Mouse (Mus musculus): ENCODE measurements at regions not wholly inside any gene's neighbourhood (a gene's known extent, or its start where the extent isn't known, plus 50 kb on each side); places are given as distances from the start of the nearest gene placed in this dataset.
"Not testable (repeated sequence)": the region's sequence is repeated elsewhere in the genome, so short reads cannot be mapped to it uniquely, and the experiment has no call there.

DNA sequence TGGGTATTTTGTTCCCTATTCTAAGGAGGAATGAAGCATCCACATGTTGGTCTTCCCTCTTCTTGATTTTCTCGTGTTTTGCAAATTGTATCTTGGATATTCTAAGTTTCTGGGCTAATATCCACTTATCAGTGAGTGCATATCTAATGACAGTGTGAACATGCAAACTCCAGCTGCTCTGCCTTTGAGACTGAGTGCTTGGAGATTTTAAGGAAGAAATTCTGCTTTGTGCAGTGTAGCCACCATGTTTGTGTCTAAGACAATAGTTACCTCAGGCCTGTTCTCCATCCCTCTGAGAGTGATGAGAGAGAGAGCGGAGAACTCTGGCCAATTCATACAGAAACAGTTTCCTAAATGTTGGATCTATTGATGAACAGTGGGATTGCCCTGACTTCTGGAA, 514.1 kb upstream of the Mms22l start:
- Histone ChIP-seq H3K4me1 (peaks cover 11% of the 10 kb centered on the region), H3K27ac (peak overlapping the region; percentile 90)
- not testable (repeated sequence) for H3K4me2 ChIP-seq (replicated peaks); H3K9ac ChIP-seq; H3K9me3 ChIP-seq (replicated peaks); H3K4me3 ChIP-seq; H3K36me3 ChIP-seq; ATAC-seq (ENCODE audit: low FRiP score); H3K27me3 ChIP-seq
- WGBS, result 92% methylated on average over 2 of the region's 2 CpGs

DNA sequence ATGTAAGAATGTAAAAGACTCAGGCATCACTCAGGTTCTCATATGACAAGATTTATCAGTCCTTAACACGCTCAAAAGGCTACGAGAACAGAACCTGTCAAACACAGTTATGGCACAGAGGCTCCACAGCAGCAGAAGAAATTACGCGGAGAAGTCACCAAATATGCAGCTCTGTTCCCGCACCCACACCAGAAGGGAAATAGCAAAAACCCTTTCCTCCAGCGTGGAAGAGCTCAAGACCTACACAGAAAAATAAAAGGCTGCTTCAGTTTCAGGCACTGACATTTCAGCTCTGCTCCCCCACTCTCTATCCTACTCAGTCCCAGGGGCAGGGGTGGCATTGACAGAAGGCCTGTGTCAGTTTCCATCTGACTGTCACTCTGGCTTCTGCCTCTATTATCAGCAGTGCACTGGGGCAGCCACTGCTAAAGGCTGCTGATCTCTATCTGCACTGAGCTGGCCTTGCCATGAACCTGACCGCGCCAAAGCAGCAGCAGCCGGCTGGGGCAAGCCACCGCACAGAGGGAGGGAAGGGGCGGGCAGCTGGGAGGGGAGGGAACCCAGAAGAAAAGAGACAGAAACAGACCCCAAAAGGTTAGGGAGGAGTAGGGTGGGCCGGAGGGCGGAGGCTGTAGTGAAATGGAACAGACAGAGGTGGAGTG, 513.3 kb upstream of the Mms22l start:
- Histone ChIP-seq H3K36me3 (no peaks in the 10 kb centered on the region), H3K4me3 (peak overlapping the region; percentile 22), H3K4me2 (replicated peaks) (peak overlapping the region; percentile 44), H3K9ac (peak overlapping the region; percentile 13; the same call in 1 of the 2 replicates), H3K9me3 (replicated peaks) (no peaks in the 10 kb centered on the region), H3K27me3 (no peaks in the 10 kb centered on the region), H3K4me1 (peaks cover 11% of the 10 kb centered on the region), H3K27ac (peak overlapping the region; percentile 90)
- WGBS, result 19% methylated on average over 13 of the region's 13 CpGs
- peak; percentile 99 for ATAC-seq (ENCODE audit: low FRiP score)

DNA sequence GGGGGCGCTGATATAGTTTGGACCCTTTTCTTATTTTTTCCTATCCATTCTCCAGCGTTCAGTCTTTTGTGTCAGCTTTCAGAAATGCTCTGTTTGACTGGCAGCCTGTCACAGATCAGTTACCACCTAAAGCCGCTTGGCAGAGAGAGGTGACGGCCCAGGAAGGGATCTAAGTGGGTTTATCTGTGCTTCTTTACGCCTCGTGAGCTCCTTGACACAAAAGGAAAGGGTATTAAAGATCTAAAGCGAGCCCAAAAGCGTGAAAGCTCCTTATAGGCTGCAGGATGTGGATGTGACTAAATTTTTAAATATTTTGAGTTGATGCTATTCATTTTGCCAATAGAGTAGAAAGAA, 512.8 kb upstream of the Mms22l start:
- Histone ChIP-seq H3K4me2 (replicated peaks) (peak overlapping the region; percentile 44), H3K27me3 (no peaks in the 10 kb centered on the region), H3K36me3 (no peaks in the 10 kb centered on the region), H3K27ac (peak overlapping the region; percentile 90), H3K4me1 (peaks cover 11% of the 10 kb centered on the region), H3K9ac (0 out of 2 replicates have a peak overlapping the region, but pooled peaks have one; percentile 6), H3K9me3 (replicated peaks) (no peaks in the 10 kb centered on the region), H3K4me3 (peak overlapping the region; percentile 22)
- ATAC-seq (ENCODE audit: low FRiP score), result peak; percentile 87; the same call in 1 of the 2 replicates
- 8% methylated on average over 8 of the region's 8 CpGs for WGBS

DNA sequence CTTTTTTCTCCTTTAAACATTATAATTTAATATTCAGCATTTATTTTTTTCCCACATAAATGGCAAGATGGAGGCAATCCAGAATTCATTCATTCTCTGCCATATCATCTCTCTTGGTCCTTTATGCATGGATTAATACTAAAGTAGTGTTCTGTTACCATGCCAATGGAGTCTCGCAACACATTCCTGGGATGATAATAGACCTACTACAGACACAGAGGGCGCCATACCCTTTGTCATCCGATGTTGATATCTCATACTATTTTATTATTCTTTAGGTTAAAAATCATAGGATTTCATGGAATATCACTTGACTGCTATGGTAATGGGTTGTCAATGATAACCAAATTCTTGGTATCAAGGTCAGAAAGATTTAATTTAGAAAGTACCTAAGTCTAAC, 512.2 kb upstream of the Mms22l start:
- Histone ChIP-seq H3K9me3 (replicated peaks) (no peaks in the 10 kb centered on the region), H3K9ac (no peak overlapping the region), H3K27ac (no peak overlapping the region), H3K4me1 (peaks cover 11% of the 10 kb centered on the region), H3K27me3 (no peaks in the 10 kb centered on the region), H3K4me2 (replicated peaks) (no peak overlapping the region), H3K4me3 (no peak overlapping the region), H3K36me3 (no peaks in the 10 kb centered on the region)
- ATAC-seq (ENCODE audit: low FRiP score), result no peak
- WGBS, result 62% methylated on average over 3 of the region's 3 CpGs

DNA sequence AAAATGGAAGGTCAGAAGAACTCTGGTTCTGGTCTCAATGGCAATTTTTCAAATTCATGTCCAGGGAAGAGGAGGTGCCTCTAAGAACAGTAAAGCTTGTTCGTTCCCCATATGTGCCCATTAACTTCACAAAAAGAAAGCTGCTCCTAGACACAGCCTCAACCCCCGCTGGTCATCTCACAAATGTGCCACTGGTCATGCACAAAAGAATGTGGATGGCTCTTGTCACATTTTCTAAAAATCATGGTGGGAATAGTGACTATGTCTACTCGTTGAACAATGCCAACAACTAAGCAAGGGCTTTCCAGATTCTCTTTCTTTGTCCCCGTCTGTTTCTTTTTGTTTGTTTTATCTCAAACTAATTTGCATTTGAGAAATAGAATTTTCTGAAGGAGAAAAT, 510.3 kb upstream of the Mms22l start:
- WGBS, result 41% methylated on average over 4 of the region's 4 CpGs
- Histone ChIP-seq H3K27me3 (no peaks in the 10 kb centered on the region), H3K27ac (peak overlapping the region; percentile 62)

DNA sequence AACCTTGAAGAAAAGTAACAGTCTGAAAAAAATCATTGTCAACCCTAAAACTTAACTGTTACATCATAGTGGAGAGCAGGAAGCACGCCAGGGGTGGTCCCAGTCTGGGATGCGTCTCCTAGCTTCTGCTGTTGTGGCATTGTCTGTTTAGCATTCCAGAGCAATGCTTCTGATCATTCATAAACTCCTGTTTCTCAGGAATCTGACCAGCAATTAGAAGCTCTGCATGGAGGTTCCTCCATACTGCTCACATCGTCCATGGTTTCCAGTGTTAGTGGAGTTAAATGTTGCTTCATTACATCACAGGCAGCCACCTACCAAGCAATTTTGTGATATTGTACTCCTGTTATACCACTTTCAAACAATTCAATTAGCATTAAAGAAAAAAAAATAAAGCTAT, 502.4 kb upstream of the Mms22l start:
- no peaks in the 10 kb centered on the region for H3K27me3 ChIP-seq
- ATAC-seq (ENCODE audit: low FRiP score), result peak; percentile 71
- H3K4me2 ChIP-seq (replicated peaks), result no peak overlapping the region
- H3K9ac ChIP-seq, result no peak overlapping the region
- H3K27ac ChIP-seq, result peak overlapping the region; percentile 41; the same call in 1 of the 2 replicates
- 25% methylated on average over 3 of the region's 3 CpGs for WGBS
- peaks cover 9% of the 10 kb centered on the region for H3K4me1 ChIP-seq
- no peak overlapping the region for H3K4me3 ChIP-seq
- no peaks in the 10 kb centered on the region for H3K9me3 ChIP-seq (replicated peaks)
- H3K36me3 ChIP-seq, result no peaks in the 10 kb centered on the region

More for the DNA sequence above, 510.3 kb upstream of the Mms22l start:
- Histone ChIP-seq H3K4me2 (replicated peaks) (no peak overlapping the region), H3K9me3 (replicated peaks) (no peaks in the 10 kb centered on the region), H3K9ac (no peak overlapping the region), H3K36me3 (no peaks in the 10 kb centered on the region), H3K4me3 (no peak overlapping the region), H3K4me1 (peaks cover 11% of the 10 kb centered on the region)
- no peak for ATAC-seq (ENCODE audit: low FRiP score)

DNA sequence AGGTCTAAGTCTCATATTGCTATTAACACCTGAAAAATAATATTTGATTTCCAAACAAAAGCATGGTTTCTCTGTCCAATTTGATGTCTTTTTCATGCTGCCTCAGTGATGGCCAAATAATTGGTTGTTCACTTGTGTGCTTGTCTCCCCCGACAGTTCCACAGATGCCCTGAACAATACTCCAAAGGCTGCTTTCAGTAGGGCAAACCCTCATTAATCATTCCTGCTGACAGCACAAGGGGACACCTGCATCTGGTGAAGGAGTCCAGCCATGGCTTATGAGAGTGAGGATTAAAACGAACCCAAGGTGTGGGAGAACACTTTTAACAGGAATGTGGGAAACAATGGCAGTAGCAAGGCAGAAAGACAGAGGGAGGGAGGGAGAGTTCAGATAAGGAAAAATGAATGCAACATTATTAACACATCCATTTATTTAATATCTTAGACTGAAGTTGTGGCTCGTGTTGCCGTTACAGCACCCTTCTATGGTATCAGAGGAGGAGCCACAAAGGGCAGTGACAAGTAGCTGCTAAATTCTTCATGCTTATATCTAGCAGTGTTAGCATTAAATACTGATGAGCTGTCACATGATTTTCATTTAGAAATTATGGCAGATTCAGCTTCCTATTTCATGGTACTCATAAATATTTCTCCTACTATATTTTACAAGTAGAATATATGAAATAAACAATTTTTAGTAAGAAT, 501.8 kb upstream of the Mms22l start:
- no peak overlapping the region for H3K4me3 ChIP-seq
- no peak overlapping the region for H3K9ac ChIP-seq
- ATAC-seq (ENCODE audit: low FRiP score), result peak; percentile 97
- 14% methylated on average over 4 of the region's 4 CpGs for WGBS
- no peaks in the 10 kb centered on the region for H3K9me3 ChIP-seq (replicated peaks)
- H3K27me3 ChIP-seq, result no peaks in the 10 kb centered on the region
- H3K4me2 ChIP-seq (replicated peaks), result no peak overlapping the region; the same call in 1 of the 2 replicates
- H3K27ac ChIP-seq, result peak overlapping the region; percentile 67
- H3K36me3 ChIP-seq, result no peaks in the 10 kb centered on the region
- H3K4me1 ChIP-seq, result peaks cover 9% of the 10 kb centered on the region

DNA sequence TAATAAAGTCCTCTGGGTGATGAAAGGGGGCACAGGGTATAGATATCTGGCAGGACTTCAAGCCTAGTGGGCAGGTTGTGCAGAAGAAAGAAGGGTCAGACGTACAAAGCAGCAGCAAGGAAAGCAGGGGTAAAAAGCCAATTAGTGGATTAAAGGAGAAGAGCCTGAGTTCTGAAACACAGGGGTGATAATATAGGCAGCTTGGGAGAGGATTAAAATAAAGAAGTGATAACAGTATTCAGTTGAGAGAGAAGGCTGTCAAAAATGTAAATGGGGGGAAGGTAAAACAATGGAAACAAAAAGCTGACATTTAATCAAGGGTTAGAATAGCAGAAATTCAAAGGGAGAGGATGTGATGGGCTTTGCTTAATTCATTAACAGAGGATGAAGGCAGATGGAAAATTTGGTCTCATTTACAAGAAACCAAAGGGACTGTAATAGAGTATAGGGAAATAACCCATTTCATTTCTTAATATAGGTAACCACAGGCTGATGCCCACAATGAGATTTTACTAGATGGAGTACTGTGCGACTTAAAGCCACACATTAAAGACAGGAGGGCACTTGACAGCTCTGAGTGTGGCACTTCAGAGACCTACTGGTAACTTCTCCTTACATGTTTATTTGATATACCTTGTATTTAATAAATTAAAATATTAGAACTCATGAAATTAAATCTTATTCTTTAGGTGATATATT, 489.8 kb upstream of the Mms22l start:
- Histone ChIP-seq H3K9me3 (replicated peaks) (no peaks in the 10 kb centered on the region), H3K4me2 (replicated peaks) (no peak overlapping the region), H3K36me3 (no peaks in the 10 kb centered on the region), H3K4me1 (no peaks in the 10 kb centered on the region), H3K9ac (no peak overlapping the region), H3K27me3 (no peaks in the 10 kb centered on the region), H3K4me3 (no peak overlapping the region), H3K27ac (no peak overlapping the region)
- ATAC-seq (ENCODE audit: low FRiP score), result no peak
- 39% methylated on average over 2 of the region's 2 CpGs for WGBS

DNA sequence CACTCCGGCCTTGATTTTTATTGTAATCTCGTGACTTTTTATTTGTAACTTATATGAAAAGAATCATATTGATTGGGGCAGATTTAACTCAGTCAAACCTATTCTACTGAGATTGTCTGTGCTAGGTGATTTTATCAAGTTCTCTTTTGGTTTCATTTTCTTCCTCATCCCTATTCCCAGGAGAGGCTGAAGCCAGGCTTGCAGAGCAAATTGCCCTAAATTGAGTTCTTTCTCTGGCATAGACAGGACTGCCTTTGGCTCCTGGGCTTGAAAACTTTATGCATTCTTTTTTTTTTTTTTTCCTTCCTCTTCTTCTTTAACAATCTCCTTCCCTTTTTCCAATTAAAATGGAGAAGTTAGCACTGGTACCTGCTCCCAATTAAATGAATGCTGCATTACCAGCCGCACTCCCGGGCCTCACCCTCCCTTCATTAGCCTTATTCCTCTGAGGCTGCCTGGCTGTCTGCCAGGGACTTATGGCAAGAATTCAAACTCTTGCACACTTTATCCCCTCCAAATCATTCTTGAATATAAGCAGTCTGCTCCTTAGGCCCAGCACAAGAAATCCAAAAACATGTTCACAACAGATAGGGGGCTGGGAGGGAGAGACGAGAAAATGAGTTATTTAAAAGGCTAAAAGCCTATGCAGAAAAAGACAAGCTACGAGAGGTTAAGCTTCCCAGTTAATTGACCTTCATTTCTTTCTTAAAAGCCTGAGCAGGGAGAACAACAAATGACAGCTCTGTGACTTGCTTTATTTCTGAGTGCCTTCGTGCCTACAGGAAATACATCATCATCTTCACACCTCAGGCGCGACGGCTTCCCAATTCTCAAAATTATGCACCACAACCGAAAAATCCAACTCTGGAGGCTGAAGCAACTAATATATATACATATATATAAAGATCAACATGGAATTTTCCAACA, 476.8 kb upstream of the Mms22l start:
- no peaks in the 10 kb centered on the region for H3K27me3 ChIP-seq
- no peaks in the 10 kb centered on the region for H3K36me3 ChIP-seq
- 65% methylated on average over 11 of the region's 11 CpGs for WGBS
- ATAC-seq (ENCODE audit: low FRiP score), result peak; percentile 46; the same call in 1 of the 2 replicates
- no peak overlapping the region for H3K4me3 ChIP-seq
- H3K4me2 ChIP-seq (replicated peaks), result no peak overlapping the region
- H3K4me1 ChIP-seq, result peaks cover 7% of the 10 kb centered on the region; the same call in 1 of the 2 replicates
- H3K27ac ChIP-seq, result 0 out of 2 replicates have a peak overlapping the region, but pooled peaks have one; percentile 2
- H3K9me3 ChIP-seq (replicated peaks), result no peaks in the 10 kb centered on the region
- H3K9ac ChIP-seq, result no peak overlapping the region
